11 mouse cellular contexts compared by ENCODE assay signal in the genomic region with DNA sequence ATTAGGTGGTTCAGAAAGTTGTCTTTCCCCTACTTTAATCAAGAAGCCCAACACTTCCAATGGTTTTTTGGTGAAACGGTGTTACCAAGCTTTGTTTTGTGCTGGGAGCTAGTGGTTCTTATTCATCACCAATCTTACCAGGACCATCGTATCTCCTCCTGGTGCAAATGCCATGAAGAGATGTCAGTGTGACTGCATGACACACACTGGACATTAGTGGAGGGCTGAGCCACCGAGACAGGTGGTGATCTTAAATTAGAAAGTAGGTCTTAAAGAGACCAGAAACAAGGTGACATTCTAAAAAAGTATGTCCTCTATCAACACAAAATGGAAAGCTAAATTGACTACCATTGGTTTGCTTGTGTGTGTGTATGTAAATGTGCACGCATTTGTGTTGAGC. TPM values are rescaled to one million over a fixed set of nuclear protein-coding genes. Genes with fewer than 3 reads are reported as not detected.
DNase-seq lines count a peak whose midpoint lies in the region; ATAC-seq and TF ChIP-seq lines count a peak whose summit lies in the region.
"Had no signal": no experiment of that assay in that cellular context is flagged by ENCODE, and none has a peak within 500 bp of the region (broad histone marks: within the 10 kb centered on the region; RNA-seq: fewer than 3 reads in every experiment).

No protein-coding gene starts in this region.

- H3K27me3 ChIP-seq in embryonic facial prominence, embryonic 13.5 days: peaks cover 20% of the 10 kb centered on the region
- peaks cover 26% of the 10 kb centered on the region for H3K27me3 ChIP-seq in embryonic facial prominence, embryonic 10.5 days (replicated peaks; ENCODE audit: low read depth, poor library complexity, severe bottlenecking)
- peaks cover 5% of the 10 kb centered on the region for H3K27me3 ChIP-seq in liver, embryonic 11.5 days (replicated peaks; ENCODE audit: control insufficient read depth, insufficient read depth, low read length)
- no peaks in the 10 kb centered on the region for H3K27me3 ChIP-seq in liver, embryonic 14.5 days (ENCODE audit: control insufficient read depth, insufficient read depth, low read length)

- no peak overlapping the region for H3K27ac ChIP-seq in embryonic facial prominence, embryonic 13.5 days
- no peak overlapping the region for H3K27ac ChIP-seq in embryonic facial prominence, embryonic 10.5 days (replicated peaks)
- no peak overlapping the region for H3K27ac ChIP-seq in liver, embryonic 11.5 days (ENCODE audit: low read depth, low read length)
- H3K27ac ChIP-seq in liver, embryonic 14.5 days: no peak overlapping the region
- H3K27ac ChIP-seq: stomach, postnatal 0 days had no signal

- H3K9me3 ChIP-seq in embryonic facial prominence, embryonic 13.5 days: no peaks in the 10 kb centered on the region
- no peaks in the 10 kb centered on the region for H3K9me3 ChIP-seq in embryonic facial prominence, embryonic 10.5 days
- no peaks in the 10 kb centered on the region for H3K9me3 ChIP-seq in liver, embryonic 11.5 days (ENCODE audit: control insufficient read depth, low read length)
- no peaks in the 10 kb centered on the region for H3K9me3 ChIP-seq in liver, embryonic 14.5 days (ENCODE audit: control insufficient read depth, low read length)

- no peak overlapping the region for H3K4me3 ChIP-seq in embryonic facial prominence, embryonic 13.5 days
- no peak overlapping the region for H3K4me3 ChIP-seq in embryonic facial prominence, embryonic 10.5 days
- H3K4me3 ChIP-seq in liver, embryonic 11.5 days (ENCODE audit: low read depth, low read length): peak overlapping the region; percentile 70; the same call in 1 of the 2 replicates
- peak overlapping the region; percentile 14 to 69; a peak in 3 of 4 replicates for H3K4me3 ChIP-seq in liver, embryonic 14.5 days (ENCODE audit: insufficient read depth in 1 of 2, low read depth in 2 of 2, low read length in 2 of 2)

- peaks cover 13% of the 10 kb centered on the region for H3K4me1 ChIP-seq in embryonic facial prominence, embryonic 13.5 days
- H3K4me1 ChIP-seq in embryonic facial prominence, embryonic 10.5 days: peaks cover 16% of the 10 kb centered on the region
- H3K4me1 ChIP-seq in liver, embryonic 11.5 days (replicated peaks; ENCODE audit: control insufficient read depth, insufficient read depth, low read length): no peaks in the 10 kb centered on the region; the same call in 1 of the 2 replicates
- peaks cover 0 to 9% of the 10 kb centered on the region in 2 experiments for H3K4me1 ChIP-seq in liver, embryonic 14.5 days (replicated peaks; ENCODE audit: control insufficient read depth in 2 of 2, insufficient read depth in 2 of 2, low read length in 1 of 2)

- no peak for TF ChIP-seq EP300 in liver, embryonic 14.5 days (IDR thresholded peaks at IDR 0.05; ENCODE audit: low read depth)

- peak overlapping the region; percentile 87 for H3K4me2 ChIP-seq in embryonic facial prominence, embryonic 13.5 days
- peak overlapping the region; percentile 95 for H3K4me2 ChIP-seq in liver, embryonic 11.5 days
- peak overlapping the region; percentile 83 for H3K4me2 ChIP-seq in liver, embryonic 14.5 days (ENCODE audit: low read depth)

- no peaks in the 10 kb centered on the region for H3K36me3 ChIP-seq in embryonic facial prominence, embryonic 13.5 days
- no peaks in the 10 kb centered on the region for H3K36me3 ChIP-seq in embryonic facial prominence, embryonic 10.5 days (replicated peaks)
- no peaks in the 10 kb centered on the region for H3K36me3 ChIP-seq in liver, embryonic 11.5 days (ENCODE audit: control insufficient read depth, insufficient read depth, low read length)
- H3K36me3 ChIP-seq in liver, embryonic 14.5 days (replicated peaks; ENCODE audit: control insufficient read depth, insufficient read depth, low read depth): no peaks in the 10 kb centered on the region

- no peak for DNase-seq in embryonic facial prominence, embryonic 10.5 days (ENCODE audit: low spot score)
- DNase-seq in liver, embryonic 11.5 days (ENCODE audit: low spot score): no peak
- DNase-seq in liver: no peak
- no peak for DNase-seq in liver, embryonic 14.5 days (ENCODE audit: low read depth in 3 of 3, low spot score in 3 of 3)
- DNase-seq in skeletal muscle tissue, adult 2 months (ENCODE audit: low read depth, low spot score): peak; percentile 55
- DNase-seq in thymus, postnatal 14 days: no peak
- DNase-seq: kidney, postnatal 14 days; retina, postnatal 1 day had no signal

- no peak for ATAC-seq in embryonic facial prominence, embryonic 13.5 days (ENCODE audit: insufficient number of reproducible peaks, insufficient read depth, low FRiP score, low TSS enrichment, low read depth)
- no peak for ATAC-seq in liver, embryonic 11.5 days (replicated peaks; ENCODE audit: low FRiP score)
- ATAC-seq in liver, embryonic 14.5 days (ENCODE audit: insufficient read depth): no peak
- ATAC-seq in monocyte, adult 5-6 weeks (replicated peaks; ENCODE audit: insufficient number of reproducible peaks, low FRiP score, low TSS enrichment, poor library complexity, severe bottlenecking): no peak

- TF ChIP-seq CTCF in liver, embryonic 14.5 days (IDR thresholded peaks at IDR 0.05; ENCODE audit: low read depth): no peak

- WGBS in embryonic facial prominence, embryonic 13.5 days: 94% methylated on average over 4 of the region's 4 CpGs
- WGBS in embryonic facial prominence, embryonic 10.5 days: 92% methylated on average over 4 of the region's 4 CpGs
- WGBS in liver, embryonic 11.5 days: 85% methylated on average over 4 of the region's 4 CpGs
- WGBS in liver, embryonic 14.5 days (ENCODE audit: insufficient replicate concordance): 64% methylated on average over 4 of the region's 4 CpGs

- no peak overlapping the region for H3K9ac ChIP-seq in embryonic facial prominence, embryonic 13.5 days
- H3K9ac ChIP-seq in liver, embryonic 11.5 days (ENCODE audit: low read depth, low read length): no peak overlapping the region
- peak overlapping the region; percentile 31 for H3K9ac ChIP-seq in liver, embryonic 14.5 days (replicated peaks)

RNA-seq across cellular contexts. Expression of gene Epdr1, which starts 1.6 kb away (rescaled TPM):
- 42.5 and 46.3 TPM in 2 replicates for polyA plus RNA-seq in embryonic facial prominence, embryonic 13.5 days (2015; fragmentation: Nextera tagmentation; extraction: Ambion mirVana)
- polyA plus RNA-seq in embryonic facial prominence, embryonic 10.5 days (2016; fragmentation: Nextera tagmentation; extraction: Ambion mirVana): 12.1 and 13.2 TPM in 2 replicates
- 22.5 and 25.3 TPM in 2 replicates for polyA plus RNA-seq in liver, embryonic 11.5 days (2014; fragmentation: Nextera tagmentation; extraction: Ambion mirVana)
- polyA plus RNA-seq in liver, embryonic 14.5 days (2012; rRNA removed): 8.3 and 9.0 TPM in 2 replicates
- polyA plus RNA-seq in liver, embryonic 14.5 days (2014; fragmentation: Nextera tagmentation; extraction: Ambion mirVana): 14.7 and 18.6 TPM in 2 replicates
- 1.5 TPM in 1 of 3 replicates, not detected in the others for total RNA-seq in monocyte, adult 5-6 weeks (2017)

RNA-seq across cellular contexts. Expression of gene Sfrp4, which starts 4.8 kb away (rescaled TPM):
- 15.8 and 34.0 TPM in 2 replicates for polyA plus RNA-seq in embryonic facial prominence, embryonic 13.5 days (2015; fragmentation: Nextera tagmentation; extraction: Ambion mirVana)
- 0.26 and 0.67 TPM in 2 replicates for polyA plus RNA-seq in embryonic facial prominence, embryonic 10.5 days (2016; fragmentation: Nextera tagmentation; extraction: Ambion mirVana)
- 1.0 and 1.2 TPM in 2 replicates for polyA plus RNA-seq in liver, embryonic 11.5 days (2014; fragmentation: Nextera tagmentation; extraction: Ambion mirVana)
- 0.66 and 0.69 TPM in 2 replicates for polyA plus RNA-seq in liver, embryonic 14.5 days (2012; rRNA removed)
- 0.25 and 0.44 TPM in 2 replicates for polyA plus RNA-seq in liver, embryonic 14.5 days (2014; fragmentation: Nextera tagmentation; extraction: Ambion mirVana)
- total RNA-seq in monocyte, adult 5-6 weeks (2017): not detected in 3 replicates

Comparison
In these comparisons a context has a peak if more than half of its experiments do, and no peak if none do; other contexts are left out.
1. H3K4me3 ChIP-seq: peak in liver, embryonic 11.5 days (single experiment) and liver, embryonic 14.5 days (2 of 2); none in embryonic facial prominence, embryonic 13.5 days (single experiment) and embryonic facial prominence, embryonic 10.5 days (single experiment).
2. Peak in every context shown above with its lines, with median percentiles within 50 percentile points of each other: H3K4me2 ChIP-seq.